Mouse (Mus musculus): ENCODE data around the gene Erich4.

Erich4 gene

DNA sequence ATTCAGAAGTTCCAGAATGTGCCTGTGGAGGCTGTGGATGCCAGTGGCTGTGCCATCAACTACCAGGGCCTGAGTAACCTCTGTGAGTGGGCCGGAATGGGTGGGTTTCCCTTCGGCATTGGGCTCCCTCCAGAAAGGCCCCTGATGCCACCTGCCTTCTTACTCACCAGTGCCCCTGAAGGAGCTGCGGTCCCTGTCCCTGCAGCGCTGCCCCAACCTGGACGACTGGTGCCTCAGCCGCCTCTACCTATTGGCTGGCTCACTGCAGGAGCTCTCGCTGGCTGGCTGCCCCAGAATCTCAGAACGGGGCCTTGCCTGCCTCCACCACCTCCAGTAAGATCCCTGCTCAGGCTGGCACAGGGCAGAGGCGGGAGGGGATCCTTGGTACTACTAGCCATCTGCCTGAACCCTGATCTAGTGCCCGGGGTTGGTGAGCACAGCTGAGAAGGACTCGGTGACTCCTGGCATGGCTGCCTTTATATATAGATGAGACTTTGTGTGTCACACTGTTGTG is 8.2 kb upstream of the Erich4 start:
- DNase-seq (ENCODE audit: low read depth), result no peak

- no peak for DNase-seq (ENCODE audit: low read depth)
Observed at GRCm38 (mm10) chr7:25620751-25621150, 5.1 kb upstream of the Erich4 start.

DNA sequence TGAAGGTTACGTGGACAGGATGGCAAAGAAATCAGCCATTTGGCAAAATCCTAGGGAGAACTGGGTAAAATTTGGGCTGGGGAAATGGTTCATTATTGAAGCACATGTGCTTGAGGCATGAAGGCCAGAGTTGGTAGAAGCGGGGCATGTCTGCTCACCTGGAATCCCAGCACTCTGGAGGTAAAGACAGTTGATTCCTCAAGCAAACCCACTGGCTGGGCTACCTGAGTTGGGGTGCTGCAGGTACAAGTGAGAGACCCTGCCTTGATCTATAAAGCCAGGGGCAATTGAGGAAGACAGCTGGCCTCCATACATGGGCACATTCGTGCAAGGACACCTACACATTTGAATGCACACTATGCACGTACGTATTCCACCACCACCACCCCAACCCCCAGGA is 4.4 kb upstream of the Erich4 start:
- DNase-seq (ENCODE audit: low read depth), result no peak

- DNase-seq (ENCODE audit: low read depth), result no peak
Observed at GRCm38 (mm10) chr7:25619722-25619991, 4.0 kb upstream of the Erich4 start.

GRCm38 (mm10) chr7:25618865-25619721 is 3.4 kb upstream of the Erich4 start, which contains the start of gene Dmac2:
Dmac2 (plus strand) TSS chr7:25619414.
- peak; percentile 93 for DNase-seq (ENCODE audit: low read depth)

DNA sequence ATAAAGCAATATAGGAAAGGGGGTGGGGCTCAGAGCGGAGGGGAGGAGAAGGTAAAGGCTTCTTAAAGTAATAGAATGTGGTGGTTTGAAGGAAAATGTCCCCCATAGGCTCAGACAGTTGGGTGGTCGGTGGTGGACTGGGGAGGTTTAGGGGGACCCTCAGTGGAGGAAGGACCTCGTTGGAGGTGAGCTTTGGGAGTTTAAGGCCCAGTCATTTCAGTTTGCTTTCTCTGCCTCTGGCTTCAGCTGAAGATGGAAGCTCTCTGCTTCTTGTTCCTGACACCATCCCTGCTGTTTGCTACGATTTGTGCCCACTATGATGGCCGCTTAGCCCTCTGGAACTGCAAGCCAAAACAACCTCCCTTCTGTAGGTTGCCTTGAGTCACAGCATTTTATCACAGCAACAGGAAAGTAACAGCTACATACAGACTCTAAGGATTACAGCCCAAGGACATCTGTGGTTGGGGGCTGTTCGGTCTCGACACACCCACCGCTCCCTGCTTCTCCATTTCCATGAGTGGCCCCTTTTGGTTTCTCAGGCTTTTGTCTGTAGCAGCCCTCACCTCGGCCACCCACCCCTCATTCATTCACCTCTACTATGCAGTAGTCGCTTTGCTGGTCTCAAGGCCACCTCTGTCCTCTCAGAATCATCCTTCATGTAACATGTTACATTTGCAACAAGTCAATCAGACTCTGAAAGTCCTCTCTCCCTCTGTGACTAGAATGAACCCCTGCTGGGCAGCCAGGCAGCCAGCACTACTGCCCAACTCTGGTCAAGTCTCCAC is 1.9 kb upstream of the Erich4 start:
- DNase-seq (ENCODE audit: low read depth), result no peak

DNA sequence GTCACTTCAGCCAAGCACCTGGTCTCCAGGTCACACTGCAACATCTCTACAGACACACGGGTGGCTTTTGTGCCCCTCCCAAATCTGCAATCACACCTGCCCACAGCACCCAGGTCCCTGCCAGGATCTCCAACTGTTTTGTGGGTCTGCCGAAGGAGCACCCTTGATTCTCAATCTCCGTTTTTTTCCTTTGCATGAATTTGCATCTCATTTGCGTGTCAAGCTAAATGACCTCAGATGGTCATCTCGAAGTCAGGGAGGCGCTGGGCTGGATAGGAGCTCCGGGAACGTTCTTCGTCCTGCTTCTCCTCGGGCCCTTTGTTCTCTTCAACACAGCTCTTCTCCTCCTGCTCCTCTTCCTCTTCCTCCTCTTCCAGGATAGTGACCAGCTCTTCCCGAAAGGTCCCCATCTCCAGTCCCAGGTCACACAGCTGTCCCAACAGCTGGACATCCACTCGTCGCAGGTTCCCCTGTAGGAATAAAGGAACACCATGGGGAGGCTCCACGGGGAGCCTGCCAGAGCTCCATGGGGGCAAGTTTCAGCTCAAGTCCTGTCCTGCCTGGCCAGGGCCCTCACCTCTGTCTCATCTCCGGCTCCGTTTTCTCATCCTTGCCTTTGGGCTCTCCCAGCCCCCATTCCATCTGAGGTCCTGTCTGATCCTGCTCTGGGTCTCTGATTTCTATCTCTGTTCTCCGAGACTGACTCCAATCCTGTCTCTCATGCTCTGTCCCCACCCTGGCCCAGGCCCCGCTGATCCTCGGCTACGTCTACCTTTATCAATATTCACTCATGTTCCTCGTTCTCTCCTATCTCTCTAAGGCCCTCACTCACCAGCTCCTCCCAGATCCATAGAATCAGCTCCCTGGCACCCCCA is 624 bp downstream of the Erich4 start:
- no peak for DNase-seq (ENCODE audit: low read depth)

GRCm38 (mm10) chr7:25614086-25614485 is 1.6 kb downstream of the Erich4 start:
- DNase-seq (ENCODE audit: low read depth), result no peak

DNA sequence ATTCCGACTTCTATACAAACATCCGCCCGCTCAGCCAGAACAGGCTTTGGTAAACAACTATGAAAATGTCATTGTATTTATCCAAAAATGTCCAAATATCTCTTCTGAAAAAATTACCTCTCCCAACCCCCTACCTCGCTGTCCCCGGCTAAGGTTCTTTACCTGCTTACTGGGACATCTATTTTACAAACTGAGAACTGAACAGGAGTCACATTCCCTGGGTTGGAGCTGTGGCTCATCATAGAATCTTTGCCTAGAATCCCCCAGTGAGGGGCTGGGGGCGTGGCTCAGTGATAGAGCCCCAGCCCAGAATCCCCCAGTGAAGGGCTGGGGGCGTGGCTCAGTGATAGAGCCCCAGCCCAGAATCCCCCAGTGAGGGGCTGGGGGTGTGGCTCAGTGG is 4.2 kb downstream of the Erich4 start:
- no peak for DNase-seq (ENCODE audit: low read depth)

DNA sequence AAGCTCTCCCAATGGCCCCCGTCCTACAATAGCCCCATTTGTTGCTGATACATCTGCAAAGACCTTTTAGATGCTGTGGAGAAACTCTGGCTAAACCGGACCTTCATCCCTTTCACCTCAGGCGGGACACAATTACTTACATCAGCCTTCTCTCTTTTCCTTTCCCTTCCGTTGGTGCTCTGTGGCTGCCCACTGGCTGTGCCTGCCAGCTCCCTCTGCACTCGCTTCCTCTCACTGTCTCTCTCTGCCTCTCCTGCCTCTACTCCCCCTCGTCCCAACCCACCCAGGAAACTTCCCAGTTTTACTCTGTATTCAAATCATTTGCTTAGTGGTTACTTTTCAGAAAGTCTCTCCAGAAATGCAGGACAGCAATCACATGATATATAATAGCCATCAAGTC is 5.6 kb downstream of the Erich4 start:
- DNase-seq (ENCODE audit: low read depth), result no peak

DNA sequence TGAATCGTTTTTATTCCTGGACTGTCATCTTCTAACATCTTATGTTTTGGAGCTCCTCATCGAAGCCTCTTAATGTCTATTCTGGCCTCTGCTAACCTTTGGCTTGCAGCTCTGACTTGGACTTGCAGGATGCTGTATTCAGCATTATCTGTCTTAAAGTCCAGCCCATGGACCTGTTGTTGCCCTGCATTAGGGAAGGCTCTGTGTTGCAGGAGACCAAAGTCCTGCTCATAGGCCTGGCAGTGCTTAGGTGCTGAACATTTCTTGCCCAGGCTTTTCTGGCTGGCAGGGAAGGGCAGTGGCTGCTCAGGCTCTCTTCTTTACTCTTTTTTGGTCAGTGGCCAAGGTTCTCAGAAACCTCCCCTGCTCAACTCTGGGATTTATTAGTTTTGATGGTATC is 8.5 kb downstream of the Erich4 start:
- DNase-seq (ENCODE audit: low read depth), result no peak

GRCm38 (mm10) chr7:25606625-25607063 is 9.0 kb downstream of the Erich4 start:
- DNase-seq (ENCODE audit: low read depth), result no peak

DNA sequence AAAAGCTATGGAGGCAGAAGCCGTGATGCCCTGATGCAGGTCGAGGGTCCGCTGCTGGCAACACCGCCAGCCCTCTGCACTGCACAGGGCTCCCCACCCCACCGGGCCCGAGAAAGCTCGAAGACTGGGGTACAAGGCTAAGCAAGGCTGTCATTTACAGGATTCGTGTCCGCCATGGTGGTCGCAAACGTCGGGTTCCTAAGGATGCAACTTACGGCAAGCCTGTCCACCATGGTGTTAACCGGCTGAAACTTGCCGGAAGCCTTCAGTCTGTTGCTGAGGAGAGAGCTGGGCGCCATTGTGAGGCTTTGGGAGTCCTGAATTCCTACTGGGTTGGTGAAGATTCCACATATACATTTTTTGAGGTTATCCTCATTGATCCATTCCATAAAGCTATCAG is 14.3 kb downstream of the Erich4 start:
- DNase-seq (ENCODE audit: low read depth), result no peak

DNA sequence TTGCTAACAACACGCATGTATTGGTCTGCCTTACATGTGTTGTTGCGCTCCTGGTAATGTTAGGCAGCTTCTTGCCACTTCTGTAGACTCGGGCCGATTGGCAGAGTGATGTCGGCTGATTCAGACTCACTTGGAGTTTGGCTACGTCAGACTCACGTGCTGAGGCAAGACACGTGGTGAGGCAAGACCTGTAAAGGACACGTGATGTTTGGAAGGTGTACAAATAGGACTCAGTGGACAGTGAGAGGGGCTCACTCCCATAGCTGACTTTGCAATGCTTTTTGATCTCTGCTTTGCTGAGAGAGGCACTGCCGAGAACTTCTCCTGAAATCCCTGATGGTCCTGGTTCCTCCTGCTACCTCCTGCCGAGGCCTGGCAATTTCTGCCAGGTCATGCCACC is 15.0 kb downstream of the Erich4 start:
- no peak for DNase-seq (ENCODE audit: low read depth)

DNA sequence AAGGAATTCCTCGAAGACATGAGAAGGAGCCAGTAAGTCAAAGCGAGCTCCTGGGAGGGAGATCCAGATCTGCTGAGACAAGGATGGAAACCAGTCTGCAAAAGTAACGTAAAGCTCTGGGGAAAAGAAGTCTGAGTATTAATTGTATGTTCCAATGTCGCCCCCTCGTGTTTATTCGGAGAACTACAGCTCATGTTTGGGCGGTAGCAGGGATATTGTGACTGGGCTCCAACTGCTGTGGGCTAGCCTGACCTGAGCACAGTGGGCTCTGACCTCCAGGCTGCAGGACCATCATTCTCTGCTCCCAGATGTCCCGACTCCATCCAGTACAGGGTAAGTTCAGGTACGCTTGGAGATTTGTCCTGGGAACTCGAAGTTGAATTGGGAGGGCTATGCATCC is 16.0 kb downstream of the Erich4 start:
- peak; percentile 63 for DNase-seq (ENCODE audit: low read depth)

DNA sequence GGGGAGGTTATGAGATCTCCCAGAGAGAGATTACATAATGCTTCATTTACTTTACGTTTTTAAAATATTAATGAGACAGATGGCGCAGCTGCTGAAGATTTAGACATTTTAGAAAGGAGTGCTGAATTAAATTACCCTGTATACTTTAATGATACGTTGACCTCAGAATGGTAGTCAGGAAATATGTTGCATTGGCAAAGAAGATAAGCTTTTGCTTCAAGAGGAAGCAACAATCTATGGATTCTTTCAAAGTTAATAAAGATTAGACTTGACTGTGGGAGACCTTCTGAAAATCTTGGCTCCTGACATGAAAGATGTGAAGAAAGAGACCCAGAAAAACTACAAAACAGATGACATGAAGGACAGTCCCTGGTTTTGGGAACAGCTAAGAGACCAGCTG is 21.8 kb downstream of the Erich4 start:
- no peak for DNase-seq (ENCODE audit: low read depth)

- DNase-seq (ENCODE audit: low read depth), result no peak
Observed at GRCm38 (mm10) chr7:25591226-25591625, 24.5 kb downstream of the Erich4 start.

DNA sequence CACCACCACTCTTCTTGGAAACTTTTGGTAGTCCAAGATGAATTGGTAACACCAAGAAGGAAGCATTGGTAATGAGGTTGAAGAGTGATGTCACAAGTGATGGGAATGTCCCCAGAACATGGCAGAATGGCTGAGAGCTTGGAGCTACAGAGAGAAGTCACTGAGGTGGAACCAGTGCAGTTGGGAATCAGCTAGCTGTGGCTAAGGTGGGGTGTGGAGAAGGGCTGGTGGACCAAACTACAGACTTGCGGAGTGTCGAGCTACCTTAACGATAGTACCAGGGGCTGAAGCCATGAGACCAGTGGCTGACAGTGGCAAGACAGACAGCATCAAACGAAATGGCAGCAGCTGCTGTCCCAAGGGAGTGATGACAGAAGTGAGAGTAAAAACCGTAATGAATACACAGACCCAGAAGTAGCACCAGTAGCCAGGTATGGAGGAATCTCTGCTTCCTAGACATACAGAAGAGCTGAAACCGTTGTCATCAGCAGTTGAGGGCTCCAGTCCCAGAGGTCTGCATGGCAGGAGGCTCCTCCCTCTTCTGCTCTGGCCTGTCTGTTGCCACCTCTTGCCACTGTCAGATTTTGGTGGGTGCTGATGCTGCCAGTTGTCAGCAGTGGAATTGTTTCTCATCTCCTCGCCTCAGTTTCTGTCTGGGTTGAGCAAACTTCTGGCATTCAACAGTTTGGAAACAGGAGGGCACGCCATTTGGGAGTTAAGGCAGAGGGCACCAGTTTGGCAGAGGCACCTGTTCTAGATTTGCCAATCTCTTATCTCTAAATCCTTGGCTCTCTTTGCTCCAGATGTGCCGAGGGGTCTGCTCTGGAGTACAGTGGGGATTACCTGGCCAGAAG is 30.1 kb downstream of the Erich4 start:
- no peak for DNase-seq (ENCODE audit: low read depth)

DNA sequence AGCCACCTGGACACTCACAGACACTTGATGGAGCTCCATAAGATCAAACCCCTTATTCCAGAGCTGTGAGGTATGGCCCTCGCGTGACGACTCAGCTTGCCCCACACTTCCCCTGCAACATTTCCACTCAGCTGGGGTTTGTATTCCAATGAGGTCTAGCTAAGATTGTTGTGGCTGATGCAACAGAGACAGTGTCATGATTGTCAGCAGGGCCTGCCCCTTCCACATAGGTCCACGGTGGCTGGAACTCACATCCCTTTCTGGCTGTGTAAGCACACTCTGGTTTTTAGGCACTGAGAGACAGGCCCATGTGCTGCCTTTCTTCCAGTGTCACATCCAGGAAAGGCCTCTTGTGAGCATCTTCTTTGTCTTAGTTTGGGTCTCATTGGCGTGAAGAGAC is 31.0 kb downstream of the Erich4 start:
- DNase-seq (ENCODE audit: low read depth), result no peak

DNA sequence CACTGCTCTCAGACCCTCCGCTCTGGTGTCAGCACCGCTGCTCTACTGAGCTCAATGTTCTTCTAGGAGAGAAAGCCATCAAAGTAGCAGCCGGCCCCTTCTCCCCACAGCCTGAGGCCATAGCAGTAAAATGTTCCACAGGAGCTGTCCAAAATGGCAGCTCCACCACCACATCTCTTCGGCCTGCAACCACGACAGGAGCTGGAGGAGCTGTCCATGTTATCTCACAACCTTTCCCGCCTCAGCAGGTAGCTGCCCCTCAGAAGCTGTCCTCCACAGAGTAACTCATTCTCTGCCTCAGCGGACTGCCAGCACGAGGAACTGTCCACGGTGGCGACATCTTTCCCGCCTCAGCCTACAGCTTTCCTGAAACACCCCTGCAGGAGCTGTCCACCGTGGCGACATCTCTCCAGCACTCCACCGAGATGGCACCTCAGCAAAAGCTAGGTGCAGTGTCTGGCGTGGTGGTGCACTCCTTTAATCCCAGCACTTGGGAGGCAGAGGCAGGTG is 33.3 kb downstream of the Erich4 start:
- no peak for DNase-seq (ENCODE audit: low read depth)

DNA sequence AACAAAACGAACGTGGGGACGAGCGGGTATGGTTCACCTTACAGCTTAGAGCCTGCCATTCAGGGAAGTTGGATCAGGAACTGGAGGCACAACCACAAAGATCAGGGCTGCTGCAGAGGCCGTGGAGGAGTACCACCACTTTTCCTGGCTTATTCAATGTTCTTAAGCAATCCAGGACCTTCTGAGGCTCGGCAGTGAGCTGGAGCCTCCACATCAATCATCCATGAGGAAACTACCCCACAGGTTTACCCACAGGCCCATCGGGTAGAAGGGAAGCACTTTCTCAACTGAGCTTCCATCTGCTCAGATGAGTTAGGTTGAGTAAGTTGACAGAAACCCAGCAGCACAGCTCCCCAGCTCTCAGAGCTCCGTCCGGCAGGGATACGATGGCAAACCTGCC is 36.3 kb downstream of the Erich4 start:
- DNase-seq (ENCODE audit: low read depth), result no peak
